Mouse (Mus musculus) cerebellum, adult (tissue): Measurements from ENCODE around the gene Obsl1.

Experiments
- ATAC-seq: cut with Nextera tagmentation; 2 replicates; pipeline ENCODE4 v1.9.2; 2017; ENCODE audit warnings: mild to moderate bottlenecking, moderate library complexity, mixed read lengths; ENCODE audit not compliant: insufficient number of reproducible peaks, low FRiP score, low TSS enrichment

Obsl1 gene

GRCm38 (mm10) chr1:75458025-75458788 is 48.0 kb downstream of the Obsl1 start:
- peak; percentile 50; the same call in 1 of the 2 replicates for ATAC-seq

DNA sequence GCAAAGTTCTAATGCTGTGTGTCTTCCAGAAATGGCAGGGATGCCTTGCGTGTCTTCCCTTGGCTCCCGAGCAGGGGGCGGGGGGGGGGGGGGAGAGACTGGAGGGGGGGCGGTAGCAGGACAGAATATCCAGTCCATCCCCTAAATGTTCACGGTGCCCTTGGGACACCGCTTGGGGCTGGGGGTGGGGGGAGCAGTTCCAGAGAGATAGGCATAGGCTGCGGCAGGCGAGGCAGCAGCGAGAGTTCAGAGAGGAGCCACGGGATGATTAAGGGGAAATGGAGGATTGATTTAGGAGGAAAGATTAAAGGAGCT is 48.6 kb downstream of the Obsl1 start:
- no peak for ATAC-seq

GRCm38 (mm10) chr1:75456746-75457564 is 49.3 kb downstream of the Obsl1 start:
- no peak for ATAC-seq

- no peak for ATAC-seq
These were observed 50.3 kb downstream of the Obsl1 start for GRCm38 (mm10) chr1:75455948-75456347.

DNA sequence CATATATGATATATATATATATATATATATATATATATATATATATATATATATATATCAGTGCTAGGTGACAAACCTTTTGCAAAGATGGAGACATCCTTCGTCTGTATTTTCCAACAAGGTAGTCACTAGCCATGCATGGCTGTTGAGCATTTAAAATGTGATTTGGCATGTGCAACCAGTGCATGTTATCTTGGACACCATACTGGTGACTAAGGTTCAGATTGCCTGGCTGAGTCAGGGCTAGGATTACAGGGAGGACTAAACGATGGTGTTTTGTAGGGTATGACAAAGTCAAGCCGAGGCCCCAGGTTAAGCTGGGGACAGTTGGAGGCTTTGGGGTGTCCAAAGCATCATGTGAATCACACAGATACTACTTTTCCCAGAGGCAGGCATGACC is 50.8 kb downstream of the Obsl1 start:
- ATAC-seq, result no peak

DNA sequence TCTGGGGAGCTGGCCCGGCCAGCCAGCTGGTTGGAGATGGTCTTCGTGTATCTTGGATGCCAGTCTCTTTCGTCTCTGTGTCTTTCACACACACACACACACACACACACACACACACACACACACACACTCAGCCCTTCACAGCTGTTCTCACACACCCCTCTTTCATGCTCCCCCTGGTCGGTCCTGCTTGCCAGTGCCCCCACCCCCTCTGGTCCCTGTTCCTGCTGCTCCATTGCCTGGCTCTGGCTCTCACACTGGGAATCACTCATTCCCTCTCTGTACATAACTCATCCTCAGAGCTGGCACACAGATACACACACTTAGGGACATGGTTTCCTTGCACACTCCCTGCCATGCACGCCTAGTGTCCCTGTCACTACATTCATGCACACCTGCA is 54.4 kb downstream of the Obsl1 start:
- no peak for ATAC-seq

DNA sequence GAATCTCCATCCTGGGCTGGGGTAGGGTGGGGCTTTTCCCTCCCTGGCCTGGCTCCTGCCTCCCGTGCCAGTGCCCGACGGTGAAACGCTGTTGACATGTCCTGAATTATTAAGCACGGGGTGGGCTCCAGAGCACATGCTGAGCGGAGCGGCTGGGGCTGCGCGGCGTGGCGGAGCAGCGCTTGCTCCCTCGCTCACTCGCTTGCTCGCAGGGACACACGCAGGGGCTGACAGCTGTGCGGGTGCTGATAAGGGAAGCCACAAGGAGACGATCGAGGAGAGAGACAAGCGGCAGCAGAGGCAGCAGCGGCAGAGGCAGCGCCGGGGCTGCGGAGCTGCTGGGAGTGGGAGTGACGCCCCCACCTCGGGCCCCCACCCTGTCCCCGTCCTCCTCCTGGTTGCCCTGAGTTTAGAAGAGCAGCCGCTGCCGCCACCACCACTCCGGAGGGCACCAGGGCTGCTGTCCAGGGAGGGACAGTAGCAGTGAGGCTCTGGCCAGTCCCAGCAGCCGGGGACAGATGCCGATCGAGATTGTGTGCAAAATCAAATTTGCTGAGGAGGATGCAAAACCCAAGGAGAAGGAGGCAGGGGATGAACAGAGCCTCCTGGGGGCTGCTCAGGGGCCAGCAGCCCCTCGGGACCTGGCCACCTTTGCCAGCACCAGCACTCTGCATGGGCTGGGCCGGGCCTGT is 55.8 kb downstream of the Obsl1 start, which contains the start of gene Asic4:
Gene Asic4 (plus strand): TSS at position 123 of the 692 bp plus-strand sequence.
- ATAC-seq, result no peak

DNA sequence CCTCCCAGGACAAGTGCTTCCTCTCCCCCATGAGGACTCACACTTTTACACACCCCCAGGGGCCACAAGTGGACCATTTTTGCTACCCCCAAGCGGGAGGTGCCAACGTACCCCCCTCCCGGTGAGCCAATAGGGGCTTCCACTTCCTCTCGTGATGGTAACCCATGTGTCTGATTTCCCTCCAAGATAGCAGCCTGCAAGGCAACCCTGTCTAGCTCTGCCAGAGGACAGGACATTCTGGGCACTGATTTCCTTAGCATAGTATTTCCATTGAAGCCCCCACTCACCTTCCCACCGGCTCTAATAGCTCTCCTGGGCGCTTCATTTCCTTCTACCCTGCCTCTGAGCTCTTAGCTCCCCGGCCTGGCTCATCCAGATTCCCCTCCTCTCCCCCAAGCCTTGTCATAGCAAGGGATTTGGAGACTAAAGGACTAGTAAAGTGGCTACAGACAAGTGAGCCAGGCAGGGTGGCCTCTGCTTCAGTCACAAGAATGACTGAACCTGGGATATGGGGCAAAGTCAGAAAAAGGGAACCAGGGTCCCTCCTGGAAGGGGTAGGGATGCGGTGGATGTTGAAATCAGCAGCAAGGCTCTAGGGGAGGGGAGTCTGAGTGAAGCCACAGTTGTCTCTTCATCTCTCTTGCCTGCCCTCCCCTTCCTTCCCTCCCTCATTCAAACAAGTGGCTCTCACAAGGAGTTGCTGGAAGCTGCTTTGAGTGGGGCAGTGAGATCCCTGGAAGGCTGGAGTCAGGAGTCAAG is 56.7 kb downstream of the Obsl1 start:
- no peak for ATAC-seq

- no peak for ATAC-seq
These were observed 57.3 kb downstream of the Obsl1 start for GRCm38 (mm10) chr1:75448937-75449336.

DNA sequence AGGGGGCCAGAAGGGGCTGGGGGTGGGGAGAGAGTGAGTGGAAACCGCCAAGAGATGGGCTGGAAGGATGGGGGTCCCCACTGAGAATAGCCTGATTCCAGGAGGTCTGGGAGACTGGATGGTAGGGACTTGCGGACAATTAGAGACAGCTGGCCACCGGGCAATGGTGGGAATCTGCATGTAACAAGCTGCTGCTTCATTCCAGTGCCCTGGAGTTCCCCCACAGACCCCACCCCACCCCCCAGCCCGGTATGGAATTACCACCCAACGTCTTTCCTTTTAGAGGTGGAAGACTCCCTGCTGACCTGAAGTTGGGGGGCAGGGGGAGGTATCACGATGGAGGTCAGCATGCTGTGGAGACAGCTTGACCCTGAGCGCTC is 58.2 kb downstream of the Obsl1 start:
- ATAC-seq, result no peak

DNA sequence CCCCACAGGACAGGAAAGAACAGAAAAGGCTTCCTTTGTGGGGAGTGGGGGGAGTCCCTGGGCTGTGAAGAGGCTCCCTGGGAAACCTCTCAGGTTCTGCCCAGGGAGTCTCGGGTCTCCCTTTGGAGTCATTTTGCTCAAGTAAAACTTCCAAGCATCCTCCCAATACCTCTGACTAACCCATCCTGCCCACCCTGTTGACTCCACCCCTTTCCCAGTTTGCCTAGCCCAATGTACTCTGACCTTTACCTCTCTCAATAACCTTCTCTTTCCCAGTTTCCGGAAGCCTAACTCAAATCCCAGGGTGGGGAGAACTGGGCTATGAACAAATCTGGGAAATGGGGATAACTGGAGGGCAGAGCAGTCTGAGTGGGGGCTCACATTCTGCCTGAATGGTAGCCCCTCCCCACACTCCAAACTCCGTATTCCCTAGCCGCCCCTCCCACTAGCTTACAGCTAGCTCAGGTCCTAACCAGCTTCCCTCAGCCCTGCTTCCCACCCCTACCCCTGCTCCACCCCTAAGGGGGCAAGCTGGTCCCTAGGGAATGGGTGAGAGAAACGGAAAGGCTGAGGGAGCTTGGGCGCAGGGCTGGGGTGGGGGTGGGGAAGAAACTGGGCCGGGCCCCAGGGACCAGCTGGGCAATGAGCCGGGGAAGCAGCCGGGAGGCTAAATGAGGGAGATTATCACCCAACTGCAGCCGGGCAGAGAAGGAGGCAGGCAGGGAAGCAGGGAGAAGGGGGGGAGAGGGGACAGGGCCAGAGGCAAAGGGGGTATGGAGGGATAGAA is 58.8 kb downstream of the Obsl1 start:
- no peak for ATAC-seq

GRCm38 (mm10) chr1:75446656-75447055 is 59.6 kb downstream of the Obsl1 start:
- no peak for ATAC-seq

DNA sequence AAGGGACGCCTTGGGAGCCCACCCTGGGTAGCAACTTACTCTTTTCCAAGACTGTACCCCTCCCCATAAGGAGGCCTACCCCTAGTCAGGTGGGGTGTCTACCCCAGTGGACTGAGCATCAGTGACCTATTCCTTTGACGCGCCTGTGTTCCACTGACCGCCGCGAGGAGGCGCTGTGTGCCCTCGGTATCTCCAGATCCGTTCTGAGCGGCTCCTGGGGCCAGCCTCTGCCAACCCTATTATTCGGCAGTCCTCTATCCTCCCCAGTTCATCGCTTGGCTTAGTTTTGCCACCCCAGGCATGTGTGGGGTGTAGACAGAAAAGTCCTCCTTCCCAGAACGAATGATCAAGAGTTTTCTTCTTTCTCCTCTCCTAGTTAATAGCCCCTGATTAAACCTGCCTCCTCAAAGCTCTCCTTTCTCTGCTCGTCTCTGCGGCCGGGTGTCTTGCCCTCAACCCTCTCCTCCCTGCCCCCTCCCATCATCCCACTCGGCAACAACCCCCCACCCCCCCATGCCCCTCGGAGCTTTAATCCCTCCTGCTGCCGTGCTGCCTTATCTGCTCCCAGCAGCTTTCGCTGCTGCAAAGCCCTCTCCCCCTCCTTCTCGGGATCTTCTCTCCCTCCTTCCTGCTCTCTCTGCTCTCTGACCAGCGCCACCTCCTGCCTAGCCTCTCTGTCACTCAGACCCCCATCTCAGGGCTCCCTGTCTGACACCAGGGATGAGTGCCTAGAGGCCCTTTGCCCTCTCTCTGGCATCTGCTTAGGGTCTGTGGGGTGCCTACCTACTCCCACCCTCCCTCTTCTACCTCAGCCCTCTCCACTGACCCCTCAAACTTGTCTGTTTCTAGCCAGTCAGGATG is 60.3 kb downstream of the Obsl1 start:
- ATAC-seq, result peak; percentile 22; the same call in 1 of the 2 replicates

GRCm38 (mm10) chr1:75445141-75445701 is 61.0 kb downstream of the Obsl1 start:
- no peak for ATAC-seq

- ATAC-seq, result no peak
These were observed 62.0 kb downstream of the Obsl1 start for GRCm38 (mm10) chr1:75444208-75444607.

DNA sequence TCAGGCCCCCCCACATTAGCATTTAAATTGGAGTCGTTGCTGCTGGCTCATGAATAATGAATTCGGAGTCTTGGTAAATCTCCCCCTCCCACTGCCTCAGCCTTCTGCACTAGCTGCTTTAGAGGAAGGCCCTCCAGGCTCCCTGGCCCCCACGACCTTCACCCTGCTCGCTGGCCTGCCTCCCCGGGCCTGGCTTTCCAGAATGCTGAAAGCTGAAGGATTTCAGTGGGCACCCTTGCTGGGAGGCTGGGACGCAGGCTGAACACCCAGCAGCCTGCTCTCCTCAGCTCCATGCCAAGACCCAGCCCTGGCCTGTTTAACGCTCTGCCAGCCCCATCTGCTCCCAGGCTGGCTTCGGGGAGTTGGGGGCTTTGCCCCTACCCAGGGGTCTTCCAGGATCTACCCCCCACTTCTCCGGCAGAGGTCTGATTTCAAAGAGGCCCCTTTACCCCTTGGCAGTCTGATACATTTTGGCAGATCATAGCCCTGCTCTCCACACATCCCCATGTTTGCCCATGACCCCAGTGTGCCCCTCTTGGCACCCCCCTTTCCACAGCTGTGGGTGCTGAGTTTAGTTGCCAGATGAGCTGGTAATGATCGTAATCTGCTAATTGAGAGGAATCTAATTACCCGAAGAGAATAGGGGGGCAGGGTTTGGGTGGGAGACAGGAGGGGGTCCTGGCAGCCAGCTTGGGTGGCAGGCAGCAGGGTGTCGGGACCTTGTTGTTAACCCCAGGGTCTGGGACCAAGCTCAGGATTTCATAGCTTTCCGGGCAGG is 62.8 kb downstream of the Obsl1 start:
- 0 out of 2 replicates have a peak, but pooled peaks have one; percentile 8 for ATAC-seq

DNA sequence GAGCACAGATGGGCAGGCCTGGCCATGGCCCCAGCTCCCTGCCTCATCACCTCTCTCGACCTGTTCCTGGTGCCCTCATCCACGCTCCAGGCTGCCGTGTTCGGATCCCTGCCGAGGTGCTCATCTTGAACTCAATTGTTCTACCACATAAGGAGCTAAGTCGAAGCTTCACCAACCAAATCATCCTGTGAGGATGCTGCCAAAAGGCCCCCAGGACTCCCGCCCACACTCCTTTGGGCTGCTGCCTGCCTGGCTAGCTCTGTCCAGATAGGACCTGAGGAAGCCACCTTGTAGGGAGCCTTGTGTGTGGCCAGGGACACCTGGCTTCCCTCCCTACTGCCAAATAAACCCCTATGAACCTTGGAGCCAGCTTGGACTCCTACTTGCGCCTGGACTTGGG is 63.4 kb downstream of the Obsl1 start:
- ATAC-seq, result peak; percentile 57

DNA sequence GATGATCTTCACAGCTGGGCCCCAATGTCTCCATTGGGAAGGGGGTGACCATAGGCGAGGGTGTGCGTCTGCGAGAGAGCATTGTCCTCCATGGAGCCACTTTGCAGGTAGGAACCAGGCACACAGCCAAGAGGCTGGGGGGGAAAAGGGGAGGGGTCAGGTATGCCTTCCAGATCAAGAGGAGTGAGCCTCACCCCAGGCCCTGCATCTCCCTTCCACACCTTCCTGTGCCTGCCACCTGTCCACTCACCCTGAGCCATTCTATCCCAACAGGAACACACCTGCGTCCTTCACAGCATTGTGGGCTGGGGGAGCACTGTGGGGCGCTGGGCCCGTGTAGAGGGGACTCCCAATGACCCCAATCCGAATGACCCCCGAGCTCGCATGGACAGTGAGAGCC is 64.1 kb downstream of the Obsl1 start:
- no peak for ATAC-seq
